Mouse (Mus musculus) stomach, embryonic 16.5 days (tissue): ENCODE results near the gene Wnt3a. TPM values are rescaled to one million over a fixed set of nuclear protein-coding genes. Genes with fewer than 3 reads are reported as not detected.
A peak's percentile ranks its signal among the peaks of the same experiment; 100 is the strongest.

ENCODE experiments used
- ATAC-seq: fragments of 200-750 bp; cut with Nextera tagmentation; 2 replicates; pipeline ENCODE4 v1.8.0; 2017; ENCODE audit warnings: moderate number of reproducible peaks, moderate TSS enrichment; ENCODE audit not compliant: insufficient read depth, low FRiP score
- H3K27ac ChIP-seq: fragments of 300-500 bp; sonication (generic); 2 replicates; pipeline ENCODE4 v1.5.1; 2014; ENCODE audit warnings: low read length
- H3K27me3 ChIP-seq: fragments of 300-500 bp; sonication (generic); 2 replicates; pipeline ENCODE4 v1.6.1; 2014; ENCODE audit warnings: low read length, control low read depth, mixed read lengths; ENCODE audit not compliant: control insufficient read depth, insufficient read depth
- H3K36me3 ChIP-seq: fragments of 300-500 bp; sonication (generic); 2 replicates; pipeline ENCODE4 v1.6.1; 2014; ENCODE audit warnings: low read length; ENCODE audit not compliant: control insufficient read depth, insufficient read depth
- H3K4me1 ChIP-seq: fragments of 300-500 bp; sonication (generic); 2 replicates; pipeline ENCODE4 v1.6.1; 2014; ENCODE audit warnings: low read length, control low read depth, mixed read lengths; ENCODE audit not compliant: control insufficient read depth, insufficient read depth
- H3K4me2 ChIP-seq: fragments of 300-500 bp; sonication (generic); 2 replicates; pipeline ENCODE4 v1.6.1; 2014; ENCODE audit warnings: low read depth, low read length, mixed read lengths
- H3K4me3 ChIP-seq: fragments of 300-500 bp; sonication (generic); replicated peaks from 2 replicates; pipeline ENCODE4 v1.5.1; 2014; ENCODE audit warnings: mild to moderate bottlenecking, low read length
- H3K9ac ChIP-seq: fragments of 300-500 bp; sonication (generic); 2 replicates; pipeline ENCODE4 v1.6.1; 2014; ENCODE audit warnings: low read length
- H3K9me3 ChIP-seq: fragments of 300-500 bp; sonication (generic); replicated peaks from 2 replicates; pipeline ENCODE4 v1.6.1; 2016; ENCODE audit warnings: low read length, control low read depth; ENCODE audit not compliant: control insufficient read depth
- WGBS: fragments of 180-500 bp; shearing (Covaris S2); extraction: QIAGEN DNeasy Blood & Tissue Kit; methylation state at CpG from one replicate; pipeline ENCODE4 v1.1.7; 2014; 5-methylcytosine and 5-hydroxymethylcytosine counted together
- microRNA-seq: library from miRNA; unstranded; fragments of <30 nt; microRNA quantifications from one replicate; pipeline ENCODE4, GENCODE M21; 2016
- polyA plus RNA-seq: library from polyadenylated mRNA; unstranded; fragments of >200 nt; fragmentation: Nextera tagmentation; extraction: Ambion mirVana; gene quantifications from 2 replicates; pipeline ENCODE4 v1.2.1, GENCODE M21; 2015

Wnt3a gene
- polyA plus RNA-seq, 1 experiment from 2014 or later: 0.23 TPM

- Histone ChIP-seq H3K4me3 (no peak overlapping the region), H3K4me1 (peaks cover 23% of the 10 kb centered on the region), H3K4me2 (peak overlapping the region; percentile 82), H3K9ac (no peak overlapping the region), H3K36me3 (peaks cover 6% of the 10 kb centered on the region; the same call in 1 of the 2 replicates), H3K27ac (peak overlapping the region; percentile 96; the same call in 1 of the 2 replicates), H3K27me3 (no peaks in the 10 kb centered on the region), H3K9me3 (no peaks in the 10 kb centered on the region)
- 53% methylated on average over 5 of the region's 5 CpGs for WGBS
- ATAC-seq: no peak
These were observed 81.0 kb downstream of the Wnt3a start for GRCm38 (mm10) chr11:59209580-59209979.

- WGBS: 9% methylated on average over 18 of the region's 18 CpGs
- H3K4me1 ChIP-seq: peaks cover 23% of the 10 kb centered on the region
These were observed 81.5 kb downstream of the Wnt3a start for GRCm38 (mm10) chr11:59209003-59209441.

GRCm38 (mm10) chr11:59208153-59208831 lies 82.3 kb downstream of the Wnt3a start, which contains the start of gene 2310033P09Rik:
2310033P09Rik (plus strand) TSS chr11:59208321.
- Histone ChIP-seq H3K9me3 (no peaks in the 10 kb centered on the region), H3K36me3 (peaks cover 6% of the 10 kb centered on the region; the same call in 1 of the 2 replicates), H3K27me3 (no peaks in the 10 kb centered on the region), H3K9ac (peak within 1 kb of the TSS; percentile 95), H3K27ac (peak within 1 kb of the TSS; percentile 96), H3K4me2 (peak within 1 kb of the TSS; percentile 82), H3K4me1 (peaks cover 23% of the 10 kb centered on the region), H3K4me3 (peak within 1 kb of the TSS; percentile 97)
- under 1% methylated on average over 67 of the region's 67 CpGs for WGBS
- ATAC-seq: peak; percentile 91

More at GRCm38 (mm10) chr11:59209003-59209441, 81.5 kb downstream of the Wnt3a start:
- H3K4me2 ChIP-seq: peak overlapping the region; percentile 82
- peak overlapping the region; percentile 95 for H3K9ac ChIP-seq
- H3K27ac ChIP-seq: peak overlapping the region; percentile 96
- H3K36me3 ChIP-seq: peaks cover 6% of the 10 kb centered on the region; the same call in 1 of the 2 replicates
- H3K9me3 ChIP-seq: no peaks in the 10 kb centered on the region
- peak overlapping the region; percentile 97 for H3K4me3 ChIP-seq
- peak; percentile 71 for ATAC-seq
- no peaks in the 10 kb centered on the region for H3K27me3 ChIP-seq

GRCm38 (mm10) chr11:59202081-59202995 lies 88.2 kb downstream of the Wnt3a start, which contains the start of gene Mrpl55:
Mrpl55 (plus strand) TSS chr11:59202486.
- H3K4me3 ChIP-seq: peak within 1 kb of the TSS; percentile 90
- peak; percentile 97 for ATAC-seq
- H3K27ac ChIP-seq: peak within 1 kb of the TSS; percentile 84
- H3K27me3 ChIP-seq: no peaks in the 10 kb centered on the region
- H3K9ac ChIP-seq: peak within 1 kb of the TSS; percentile 91
- peak within 1 kb of the TSS; percentile 84 for H3K4me2 ChIP-seq
- H3K4me1 ChIP-seq: peaks cover 12% of the 10 kb centered on the region
- WGBS: under 1% methylated on average over 63 of the region's 63 CpGs
- H3K36me3 ChIP-seq: 0 out of 2 replicates have a peak, but pooled peaks cover 3% of the 10 kb centered on the region
- H3K9me3 ChIP-seq: no peaks in the 10 kb centered on the region

- Histone ChIP-seq H3K36me3 (0 out of 2 replicates have a peak, but pooled peaks cover 3% of the 10 kb centered on the region), H3K4me2 (peak overlapping the region; percentile 84), H3K9me3 (no peaks in the 10 kb centered on the region), H3K4me3 (peak overlapping the region; percentile 90), H3K9ac (peak overlapping the region; percentile 91), H3K4me1 (peaks cover 12% of the 10 kb centered on the region), H3K27ac (peak overlapping the region; percentile 84), H3K27me3 (no peaks in the 10 kb centered on the region)
- WGBS: 22% methylated on average over 16 of the region's 16 CpGs
- ATAC-seq: no peak
These were observed 89.1 kb downstream of the Wnt3a start for GRCm38 (mm10) chr11:59201216-59202002.

Small RNAs within 50 kb of the gene (microRNA-seq; reads per million reads assigned to microRNA genes)
- not detected for gene Gm24756

Other genes starting within 250 kb of the Wnt3a start
- gene Obscn, start 154.3 kb downstream of the Wnt3a start, polyA plus RNA-seq: 0.69 and 1.7 TPM in 2 replicates
- 7.0 and 9.3 TPM in 2 replicates for gene Iba57, start 127.0 kb downstream of the Wnt3a start, polyA plus RNA-seq
- 0.62 and 0.64 TPM in 2 replicates for gene Gjc2, start 107.5 kb downstream of the Wnt3a start, polyA plus RNA-seq
- gene Guk1, start 98.5 kb downstream of the Wnt3a start, polyA plus RNA-seq: 128 and 129 TPM in 2 replicates
- 75.5 and 78.9 TPM in 2 replicates for gene Mrpl55, start 88.3 kb downstream of the Wnt3a start, polyA plus RNA-seq
- gene 2310033P09Rik, start 82.4 kb downstream of the Wnt3a start, polyA plus RNA-seq: 22.5 and 24.9 TPM in 2 replicates
- 717 and 769 TPM in 2 replicates for gene Arf1, start 62.5 kb downstream of the Wnt3a start, polyA plus RNA-seq
- 5.6 and 5.8 TPM in 2 replicates for gene Wnt9a, start 16.2 kb upstream of the Wnt3a start, polyA plus RNA-seq
- not detected in 2 replicates for gene Prss38, start 84.9 kb upstream of the Wnt3a start, polyA plus RNA-seq
- 9.0 and 9.3 TPM in 2 replicates for gene Jmjd4, start 159.3 kb upstream of the Wnt3a start, polyA plus RNA-seq
- 99.0 and 101 TPM in 2 replicates for gene Snap47, start 160.4 kb upstream of the Wnt3a start, polyA plus RNA-seq
- gene Zfp867, start 181.7 kb upstream of the Wnt3a start, polyA plus RNA-seq: 6.7 and 6.8 TPM in 2 replicates
- 16.4 and 18.2 TPM in 2 replicates for gene Zkscan17, start 236.0 kb upstream of the Wnt3a start, polyA plus RNA-seq